Mouse (Mus musculus) B cell, adult (primary cell): Measurements from ENCODE around the gene Gm3448. TPM values are rescaled to one million over a fixed set of nuclear protein-coding genes. Genes with fewer than 3 reads are reported as not detected.

Source experiments
- total RNA-seq: library from RNA; stranded (reverse); gene quantifications from 4 replicates; pipeline ENCODE4 v1.2.4, GENCODE M21; 2023; ENCODE audit not compliant: inconsistent age

Gm3448 gene
- total RNA-seq: 10.0 to 14.4 TPM (median 11.8 TPM) in 4 replicates

GRCm38 (mm10) chr17:15041175-15041729 is at the start of gene Gm3448, which contains the start of the genes Ermard and Tcte3:
TSS of gene Gm3448 (minus strand) at chr17:15041537.
TSS of gene Ermard (plus strand) at chr17:15041208.
TSS of gene Tcte3 (minus strand) at chr17:15041488.

GRCm38 (mm10) chr17:15009706-15010413 is 31.5 kb downstream of the Gm3448 start, which contains the start of gene Gm3435:
TSS of gene Gm3435 (plus strand) at chr17:15010176.

GRCm38 (mm10) chr17:14978362-14979038 is 62.8 kb downstream of the Gm3448 start, which contains the start of the genes 9030025P20Rik and Gm3417:
TSS of gene 9030025P20Rik (plus strand) at chr17:14978468.
TSS of gene Gm3417 (minus strand) at chr17:14978790.

GRCm38 (mm10) chr17:14960951-14961556 is 80.3 kb downstream of the Gm3448 start, which contains the start of gene Phf10:
TSS of gene Phf10 (minus strand) at chr17:14961273.

Other genes starting within 250 kb of the Gm3448 start
- gene Wdr27, start 98.4 kb downstream of the Gm3448 start, total RNA-seq: not detected in 4 replicates
- 17.1 to 24.2 TPM (median 20.5 TPM) in 4 replicates for gene 1600012H06Rik, start 98.4 kb downstream of the Gm3448 start, total RNA-seq
- gene Phf10, start 80.3 kb downstream of the Gm3448 start, total RNA-seq: 30.2 to 32.7 TPM (median 32.0 TPM) in 4 replicates
- 20.9 to 25.3 TPM (median 24.0 TPM) in 4 replicates for gene 9030025P20Rik, start 63.1 kb downstream of the Gm3448 start, total RNA-seq
- not detected in 4 replicates for gene Gm3417, start 62.7 kb downstream of the Gm3448 start, total RNA-seq
- 7.4 to 10.8 TPM (median 9.1 TPM) in 4 replicates for gene Gm3435, start 31.4 kb downstream of the Gm3448 start, total RNA-seq
- 142 to 179 TPM (median 168 TPM) in 4 replicates for gene Ermard, start 329 bp downstream of the Gm3448 start, total RNA-seq
- gene Tcte3, start within 50 bp of the Gm3448 start, total RNA-seq: 1.1 to 1.6 TPM in 2 of 4 replicates, not detected in the others